Mouse (Mus musculus) embryonic facial prominence, embryonic 13.5 days (tissue): ENCODE results near the gene Bcat1. TPM values are rescaled to one million over a fixed set of nuclear protein-coding genes. Genes with fewer than 3 reads are reported as not detected.

Experiments used
- ATAC-seq: fragments of 200-750 bp; cut with Nextera tagmentation; 2 replicates; pipeline ENCODE4 v1.8.0; 2017; ENCODE audit warnings: low read depth; ENCODE audit not compliant: insufficient number of reproducible peaks, insufficient read depth, low FRiP score, low TSS enrichment
- H3K27ac ChIP-seq: fragments of 300-500 bp; sonication (generic); 2 replicates; pipeline ENCODE4 v1.5.1; 2015; ENCODE audit warnings: moderate library complexity, mild to moderate bottlenecking, inconsistent platforms
- H3K27me3 ChIP-seq: fragments of 300-500 bp; sonication (generic); 2 replicates; pipeline ENCODE4 v1.6.1; 2015; ENCODE audit warnings: mild to moderate bottlenecking, inconsistent platforms
- H3K36me3 ChIP-seq: fragments of 300-500 bp; sonication (generic); 2 replicates; pipeline ENCODE4 v1.6.1; 2015; ENCODE audit warnings: mild to moderate bottlenecking, inconsistent platforms
- H3K4me1 ChIP-seq: fragments of 300-500 bp; sonication (generic); 2 replicates; pipeline ENCODE4 v1.6.1; 2015; ENCODE audit warnings: inconsistent platforms
- H3K4me2 ChIP-seq: fragments of 300-500 bp; sonication (generic); 2 replicates; pipeline ENCODE4 v1.6.1; 2015; ENCODE audit warnings: moderate library complexity, mild to moderate bottlenecking, inconsistent platforms
- H3K4me3 ChIP-seq: fragments of 300-500 bp; sonication (generic); 2 replicates; pipeline ENCODE4 v1.5.1; 2015; ENCODE audit warnings: mild to moderate bottlenecking, inconsistent platforms
- H3K9ac ChIP-seq: fragments of 300-500 bp; sonication (generic); 2 replicates; pipeline ENCODE4 v1.6.1; 2015; ENCODE audit warnings: mild to moderate bottlenecking, inconsistent platforms
- H3K9me3 ChIP-seq: fragments of 300-500 bp; sonication (generic); 2 replicates; pipeline ENCODE4 v1.6.1; 2016; ENCODE audit warnings: inconsistent platforms
- WGBS: fragments of 180-500 bp; shearing (Covaris S2); methylation state at CpG from one replicate; pipeline ENCODE4 v1.1.7; 2015; ENCODE audit warnings: mixed read lengths; 5-methylcytosine and 5-hydroxymethylcytosine counted together
- polyA plus RNA-seq: library from polyadenylated mRNA; unstranded; fragments of >200 nt; fragmentation: Nextera tagmentation; extraction: Ambion mirVana; gene quantifications from 2 replicates; pipeline ENCODE4 v1.2.1, GENCODE M21; 2015

The Bcat1 gene
- polyA plus RNA-seq, 1 experiment from 2014 or later = 32.3 TPM

- peaks cover 14% of the 10 kb centered on the region for H3K4me1 ChIP-seq
- H3K9ac ChIP-seq = peak overlapping the region; percentile 67
- H3K27me3 ChIP-seq = peaks cover 19% of the 10 kb centered on the region
- 2% methylated on average over 64 of the region's 64 CpGs for WGBS
- H3K27ac ChIP-seq = no peak overlapping the region
- no peaks in the 10 kb centered on the region for H3K36me3 ChIP-seq
- peak overlapping the region; percentile 99 for H3K4me2 ChIP-seq
- H3K4me3 ChIP-seq = peak overlapping the region; percentile 54
- ATAC-seq = peak; percentile 53
- no peaks in the 10 kb centered on the region for H3K9me3 ChIP-seq
Observed at GRCm38 (mm10) chr6:145048131-145048997, 27.6 kb downstream of the Bcat1 start.

GRCm38 (mm10) chr6:145047445-145047857, 28.5 kb downstream of the Bcat1 start:
- H3K27me3 ChIP-seq = peaks cover 19% of the 10 kb centered on the region
- no peak overlapping the region for H3K27ac ChIP-seq
- H3K9ac ChIP-seq = peak overlapping the region; percentile 67
- WGBS = under 1% methylated on average over 15 of the region's 15 CpGs
- peak overlapping the region; percentile 54 for H3K4me3 ChIP-seq
- H3K9me3 ChIP-seq = no peaks in the 10 kb centered on the region
- peaks cover 14% of the 10 kb centered on the region for H3K4me1 ChIP-seq
- H3K4me2 ChIP-seq = peak overlapping the region; percentile 99
- no peak for ATAC-seq
- no peaks in the 10 kb centered on the region for H3K36me3 ChIP-seq

DNA sequence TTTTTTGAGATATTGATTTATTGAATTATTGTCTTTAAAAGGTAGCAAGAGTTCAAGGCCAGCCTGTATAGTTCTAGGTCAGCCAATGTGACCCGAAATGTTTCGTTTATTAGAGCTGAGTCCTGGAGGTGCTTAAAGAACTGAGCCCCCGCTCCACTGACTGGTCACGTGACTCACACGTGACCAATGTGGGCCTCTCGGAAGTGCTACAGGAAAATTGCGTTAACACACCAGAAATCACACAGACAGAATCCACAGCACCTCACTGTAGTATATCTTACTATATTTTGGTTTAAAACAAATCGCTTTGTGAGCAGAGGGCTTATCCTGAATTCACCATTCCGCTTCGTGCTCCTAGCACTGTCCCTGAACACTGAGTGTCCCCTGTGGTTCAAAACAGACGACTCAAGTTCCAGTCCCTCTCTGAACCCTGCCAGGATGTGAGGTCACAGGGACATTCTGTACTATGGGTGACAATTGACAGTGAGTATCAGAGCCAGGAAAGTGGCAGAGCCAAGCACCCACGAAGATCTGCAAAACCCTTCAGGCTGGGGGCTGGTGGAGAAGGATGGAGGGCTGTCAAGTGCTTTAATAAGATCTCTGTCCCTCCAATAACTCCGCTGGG, 29.6 kb downstream of the Bcat1 start:
- Histone ChIP-seq H3K9ac (peak overlapping the region; percentile 67; the same call in 1 of the 2 replicates), H3K4me3 (0 out of 2 replicates have a peak overlapping the region, but pooled peaks have one; percentile 54), H3K9me3 (no peaks in the 10 kb centered on the region), H3K36me3 (no peaks in the 10 kb centered on the region), H3K27ac (no peak overlapping the region), H3K4me1 (peaks cover 14% of the 10 kb centered on the region), H3K27me3 (peaks cover 19% of the 10 kb centered on the region), H3K4me2 (peak overlapping the region; percentile 99)
- ATAC-seq = no peak
- 73% methylated on average over 13 of the region's 13 CpGs for WGBS

DNA sequence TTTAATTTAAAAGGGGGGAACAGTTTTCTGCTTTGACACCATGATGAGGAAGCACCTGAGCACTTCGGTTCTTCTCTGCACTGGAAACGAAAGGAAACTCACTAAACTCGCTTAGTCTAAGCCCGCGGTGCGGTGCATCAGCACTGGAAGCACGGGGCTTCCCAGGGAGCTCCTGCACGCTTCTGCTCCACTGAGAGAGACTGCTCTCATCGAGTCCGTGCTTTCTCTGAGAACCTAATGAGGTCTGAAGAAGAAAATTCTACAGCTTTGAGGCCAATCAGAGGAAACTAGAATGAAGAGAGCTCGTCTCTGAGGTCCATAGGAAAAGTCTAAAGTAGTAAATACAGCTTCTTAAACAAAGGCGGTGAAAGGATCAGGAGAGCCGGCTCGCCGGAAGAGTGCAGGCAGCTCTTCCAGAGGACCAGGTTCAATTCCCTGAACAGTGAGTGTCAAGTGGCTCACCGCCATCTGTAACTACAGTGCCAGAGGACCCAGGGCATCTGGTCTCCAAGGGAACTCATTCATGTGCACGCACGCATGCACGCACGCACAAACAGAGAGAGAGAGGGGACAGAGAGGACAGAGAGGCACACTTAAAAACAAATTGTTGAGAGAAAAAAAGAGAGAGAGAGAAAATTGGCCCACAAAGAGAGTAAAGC, 30.9 kb downstream of the Bcat1 start:
- ATAC-seq = no peak
- Histone ChIP-seq H3K4me1 (peaks cover 14% of the 10 kb centered on the region), H3K9ac (0 out of 2 replicates have a peak overlapping the region, but pooled peaks have one; percentile 21), H3K4me2 (no peak overlapping the region), H3K36me3 (no peaks in the 10 kb centered on the region), H3K9me3 (no peaks in the 10 kb centered on the region), H3K27me3 (peaks cover 18% of the 10 kb centered on the region), H3K4me3 (no peak overlapping the region), H3K27ac (no peak overlapping the region)
- WGBS = 81% methylated on average over 20 of the region's 20 CpGs

DNA sequence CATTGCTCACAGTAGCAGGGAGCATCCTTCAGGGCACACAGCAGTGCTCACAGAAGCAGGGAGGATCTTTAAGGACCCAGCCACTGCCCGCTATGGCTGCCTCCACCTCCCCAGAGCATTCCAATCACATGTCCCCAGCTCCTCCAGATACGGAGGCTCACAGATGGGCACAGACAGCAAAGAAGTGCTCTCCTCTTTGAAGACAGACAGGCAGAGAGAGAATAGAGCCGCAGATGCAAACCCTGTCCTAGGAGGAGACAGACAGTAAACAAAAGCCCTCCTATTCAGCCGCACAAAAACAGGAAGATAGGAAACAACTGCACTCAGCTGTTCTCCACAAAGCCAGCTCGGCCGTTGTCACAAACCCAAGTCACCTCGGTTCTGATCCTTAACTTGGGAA, 35.3 kb downstream of the Bcat1 start:
- WGBS = 44% methylated on average over 7 of the region's 7 CpGs

DNA sequence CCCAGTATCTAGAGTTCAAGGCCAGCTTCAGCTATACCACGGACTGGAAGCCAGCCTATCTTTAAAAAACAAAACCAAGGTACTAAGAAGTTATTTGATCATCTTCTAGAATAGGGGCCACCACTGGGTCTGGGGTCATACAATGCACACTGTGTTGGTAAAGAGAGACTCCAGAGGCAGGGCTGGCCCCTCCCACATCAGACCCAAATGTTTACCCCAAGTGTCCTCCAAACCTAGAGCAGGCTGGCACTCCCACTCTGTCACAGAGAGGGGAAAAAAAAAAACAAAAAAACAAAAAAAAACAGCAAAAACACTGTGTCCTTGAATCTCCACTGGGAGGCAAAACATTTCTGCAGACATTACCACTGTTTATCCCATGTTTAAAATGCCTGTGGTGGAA, 38.4 kb downstream of the Bcat1 start:
- Histone ChIP-seq H3K9ac (no peak overlapping the region), H3K9me3 (no peaks in the 10 kb centered on the region), H3K27ac (no peak overlapping the region), H3K4me1 (no peaks in the 10 kb centered on the region), H3K27me3 (no peaks in the 10 kb centered on the region), H3K4me2 (no peak overlapping the region), H3K4me3 (no peak overlapping the region), H3K36me3 (peaks cover 7% of the 10 kb centered on the region; the same call in 1 of the 2 replicates)
- ATAC-seq = no peak
- WGBS = 84% methylated on average over 1 of the region's 1 CpGs

More for the DNA sequence above, 35.3 kb downstream of the Bcat1 start:
- peaks cover 4% of the 10 kb centered on the region; the same call in 1 of the 2 replicates for H3K4me1 ChIP-seq
- ATAC-seq = no peak
- no peak overlapping the region for H3K4me3 ChIP-seq
- H3K9me3 ChIP-seq = no peaks in the 10 kb centered on the region
- no peak overlapping the region for H3K9ac ChIP-seq
- no peak overlapping the region for H3K4me2 ChIP-seq
- no peak overlapping the region for H3K27ac ChIP-seq
- no peaks in the 10 kb centered on the region for H3K36me3 ChIP-seq
- H3K27me3 ChIP-seq = no peaks in the 10 kb centered on the region

GRCm38 (mm10) chr6:145035412-145035811, 40.6 kb downstream of the Bcat1 start:
- 91% methylated on average over 9 of the region's 9 CpGs for WGBS
- Histone ChIP-seq H3K36me3 (peaks cover 13% of the 10 kb centered on the region; the same call in 1 of the 2 replicates), H3K4me2 (no peak overlapping the region), H3K27ac (no peak overlapping the region), H3K4me3 (no peak overlapping the region), H3K9me3 (no peaks in the 10 kb centered on the region), H3K9ac (no peak overlapping the region), H3K4me1 (peaks cover 6% of the 10 kb centered on the region; the same call in 1 of the 2 replicates), H3K27me3 (no peaks in the 10 kb centered on the region)
- no peak for ATAC-seq

DNA sequence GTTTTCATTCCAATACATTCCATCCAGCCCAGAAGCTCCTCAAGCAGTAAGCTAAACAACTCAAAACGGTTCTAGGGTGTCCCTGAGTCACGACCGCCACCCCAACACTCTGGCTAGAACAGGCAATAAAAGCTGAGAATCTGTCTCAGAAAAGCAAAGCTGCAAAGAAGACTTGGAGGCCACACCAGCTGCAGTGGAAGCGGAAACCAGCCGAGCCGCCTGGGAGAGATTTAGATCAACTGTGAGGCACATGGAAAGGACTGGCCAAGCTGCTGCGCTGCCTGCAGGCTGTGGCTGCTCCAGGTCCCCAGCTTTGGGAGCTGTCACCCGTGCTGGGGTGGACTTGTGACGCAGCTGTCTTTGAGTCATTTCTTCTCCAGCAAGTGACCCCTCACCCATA, 45.4 kb downstream of the Bcat1 start:
- peaks cover 6% of the 10 kb centered on the region; the same call in 1 of the 2 replicates for H3K4me1 ChIP-seq
- 70% methylated on average over 9 of the region's 9 CpGs for WGBS
- no peaks in the 10 kb centered on the region for H3K27me3 ChIP-seq
- H3K36me3 ChIP-seq = peaks cover 13% of the 10 kb centered on the region; the same call in 1 of the 2 replicates
- no peak for ATAC-seq
- H3K4me3 ChIP-seq = no peak overlapping the region
- no peaks in the 10 kb centered on the region for H3K9me3 ChIP-seq
- no peak overlapping the region for H3K4me2 ChIP-seq
- H3K9ac ChIP-seq = no peak overlapping the region
- H3K27ac ChIP-seq = no peak overlapping the region

- WGBS = 81% methylated on average over 8 of the region's 8 CpGs
- no peaks in the 10 kb centered on the region for H3K4me1 ChIP-seq
- no peak overlapping the region for H3K9ac ChIP-seq
- no peak for ATAC-seq
- no peak overlapping the region for H3K4me3 ChIP-seq
- H3K36me3 ChIP-seq = peaks cover 13% of the 10 kb centered on the region
- no peaks in the 10 kb centered on the region for H3K27me3 ChIP-seq
- H3K4me2 ChIP-seq = no peak overlapping the region
- H3K9me3 ChIP-seq = peaks cover 4% of the 10 kb centered on the region; the same call in 1 of the 2 replicates
- H3K27ac ChIP-seq = no peak overlapping the region
Observed at GRCm38 (mm10) chr6:145023990-145024389, 52.0 kb downstream of the Bcat1 start.

DNA sequence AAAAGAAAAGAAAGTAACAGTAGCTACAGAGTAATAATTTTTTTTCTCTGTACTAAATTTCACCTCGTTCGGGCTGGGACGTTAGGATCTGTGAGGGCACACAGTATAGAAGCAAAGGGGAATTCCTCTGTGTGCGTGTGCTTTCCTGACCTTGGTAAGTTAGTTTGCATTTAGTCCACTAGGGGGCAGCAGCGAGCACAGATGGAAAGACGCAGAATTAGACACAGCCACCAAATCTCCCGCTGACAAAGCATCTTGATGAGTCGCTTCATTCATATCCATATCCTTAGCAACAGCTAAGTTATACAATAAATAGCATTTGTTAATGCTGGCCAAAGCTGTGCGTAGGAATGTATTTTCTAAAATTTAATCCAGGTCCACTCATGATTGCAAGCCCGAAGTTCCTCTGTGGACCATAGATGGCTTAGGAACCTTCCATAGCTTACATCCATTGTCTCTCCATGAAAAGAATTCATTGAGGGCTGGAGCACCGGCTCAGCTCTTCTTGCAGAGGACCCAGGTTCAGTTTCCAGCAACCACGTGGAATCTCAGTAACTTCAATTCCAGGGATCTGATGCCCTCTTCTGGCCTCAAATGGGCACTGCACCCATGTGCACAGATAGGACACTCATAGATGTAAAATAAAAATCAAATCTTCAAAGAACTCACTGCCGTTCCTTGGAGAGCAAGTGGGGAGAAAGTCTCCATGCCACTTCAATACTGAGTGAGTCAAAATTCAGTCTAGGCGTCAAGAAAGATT, 52.8 kb downstream of the Bcat1 start:
- H3K27me3 ChIP-seq = no peaks in the 10 kb centered on the region
- H3K36me3 ChIP-seq = peaks cover 13% of the 10 kb centered on the region
- no peak overlapping the region for H3K9ac ChIP-seq
- no peaks in the 10 kb centered on the region for H3K4me1 ChIP-seq
- no peak overlapping the region for H3K4me2 ChIP-seq
- WGBS = 83% methylated on average over 14 of the region's 14 CpGs
- H3K9me3 ChIP-seq = peaks cover 4% of the 10 kb centered on the region; the same call in 1 of the 2 replicates
- no peak overlapping the region for H3K27ac ChIP-seq
- no peak for ATAC-seq
- no peak overlapping the region for H3K4me3 ChIP-seq

- Histone ChIP-seq H3K4me3 (no peak overlapping the region), H3K4me2 (no peak overlapping the region), H3K9me3 (peaks cover 4% of the 10 kb centered on the region; the same call in 1 of the 2 replicates), H3K4me1 (no peaks in the 10 kb centered on the region), H3K36me3 (peaks cover 14% of the 10 kb centered on the region), H3K27me3 (no peaks in the 10 kb centered on the region), H3K27ac (no peak overlapping the region), H3K9ac (no peak overlapping the region)
- WGBS = 83% methylated on average over 5 of the region's 5 CpGs
- ATAC-seq = no peak
Observed at GRCm38 (mm10) chr6:145022349-145022748, 53.6 kb downstream of the Bcat1 start.
